Mouse (Mus musculus): ENCODE measurements around the gene Zcchc18. TPM values are rescaled to one million over a fixed set of nuclear protein-coding genes. Genes with fewer than 3 reads are reported as not detected.
"Not testable (repeated sequence)": the region's sequence is repeated elsewhere in the genome, so short reads cannot be mapped to it uniquely, and the experiment has no call there.

The Zcchc18 gene
- polyA plus RNA-seq (2012; rRNA removed) = 0.41 and 0.65 TPM in 2 replicates

- Histone ChIP-seq H3K36me3 (ENCODE audit: control insufficient read depth, insufficient read depth, low read length) (no peaks in the 10 kb centered on the region), H3K27ac (ENCODE audit: control insufficient read depth, insufficient read depth, low read length) (no peak within 1 kb of the TSS), H3K4me1 (replicated peaks; ENCODE audit: control insufficient read depth, insufficient read depth, low read length) (peaks cover 3% of the 10 kb centered on the region; the same call in 1 of the 2 replicates), H3K4me3 (ENCODE audit: control insufficient read depth, insufficient read depth, low read length) (peak within 1 kb of the TSS; percentile 72), H3K27me3 (ENCODE audit: control insufficient read depth, insufficient read depth, low read length) (no peaks in the 10 kb centered on the region)
- no peak for TF ChIP-seq CTCF (IDR thresholded peaks at IDR 0.05; ENCODE audit: borderline replicate concordance, control insufficient read depth, extremely low read depth, insufficient read depth, low read length, poor library complexity)
- no peak for TF ChIP-seq POLR2A (IDR thresholded peaks at IDR 0.05; ENCODE audit: control insufficient read depth, extremely low read depth, insufficient read depth, low read length, poor library complexity)
- DNase-seq = peak; percentile 61
- 2% methylated on average over 20 of the region's 26 CpGs for WGBS
These were observed at the start of gene Zcchc18 for GRCm38 (mm10) chrX:136992978-136993547. Gene Zcchc18, plus strand, starts transcription at chrX:136993155.

- WGBS = 57% methylated on average over 13 of the region's 13 CpGs
- not testable (repeated sequence) for H3K4me3 ChIP-seq (ENCODE audit: control insufficient read depth, insufficient read depth, low read length); H3K27ac ChIP-seq (ENCODE audit: control insufficient read depth, insufficient read depth, low read length); DNase-seq; H3K4me1 ChIP-seq (replicated peaks; ENCODE audit: control insufficient read depth, insufficient read depth, low read length); H3K27me3 ChIP-seq (ENCODE audit: control insufficient read depth, insufficient read depth, low read length); H3K36me3 ChIP-seq (ENCODE audit: control insufficient read depth, insufficient read depth, low read length)
These were observed 35.2 kb upstream of the Zcchc18 start for GRCm38 (mm10) chrX:136957583-136958279.

GRCm38 (mm10) chrX:136958300-136958699 lies 34.7 kb upstream of the Zcchc18 start:
- H3K36me3 ChIP-seq (ENCODE audit: control insufficient read depth, insufficient read depth, low read length); H3K27ac ChIP-seq (ENCODE audit: control insufficient read depth, insufficient read depth, low read length); H3K4me1 ChIP-seq (replicated peaks; ENCODE audit: control insufficient read depth, insufficient read depth, low read length); H3K4me3 ChIP-seq (ENCODE audit: control insufficient read depth, insufficient read depth, low read length); H3K27me3 ChIP-seq (ENCODE audit: control insufficient read depth, insufficient read depth, low read length); DNase-seq: not testable (repeated sequence)
- WGBS = 92% methylated on average over 5 of the region's 5 CpGs

- H3K4me1 ChIP-seq (replicated peaks; ENCODE audit: control insufficient read depth, insufficient read depth, low read length) = no peaks in the 10 kb centered on the region
- TF ChIP-seq POLR2A (IDR thresholded peaks at IDR 0.05; ENCODE audit: control insufficient read depth, extremely low read depth, insufficient read depth, low read length, poor library complexity) (no peak), CTCF (IDR thresholded peaks at IDR 0.05; ENCODE audit: borderline replicate concordance, control insufficient read depth, extremely low read depth, insufficient read depth, low read length, poor library complexity) (no peak)
- no peak for DNase-seq
- no peaks in the 10 kb centered on the region for H3K36me3 ChIP-seq (ENCODE audit: control insufficient read depth, insufficient read depth, low read length)
- H3K27ac ChIP-seq (ENCODE audit: control insufficient read depth, insufficient read depth, low read length) = no peak overlapping the region
- no peaks in the 10 kb centered on the region for H3K27me3 ChIP-seq (ENCODE audit: control insufficient read depth, insufficient read depth, low read length)
- H3K4me3 ChIP-seq (ENCODE audit: control insufficient read depth, insufficient read depth, low read length) = no peak overlapping the region
- 29% methylated on average over 2 of the region's 2 CpGs for WGBS
These were observed 33.3 kb upstream of the Zcchc18 start for GRCm38 (mm10) chrX:136959688-136960087.

GRCm38 (mm10) chrX:136975397-136975796 lies 17.6 kb upstream of the Zcchc18 start, which contains the start of gene Tmsb15b2:
Gene Tmsb15b2, minus strand, starts transcription at chrX:136975497.
- not testable (repeated sequence) for DNase-seq; H3K27me3 ChIP-seq (ENCODE audit: control insufficient read depth, insufficient read depth, low read length); H3K36me3 ChIP-seq (ENCODE audit: control insufficient read depth, insufficient read depth, low read length); H3K27ac ChIP-seq (ENCODE audit: control insufficient read depth, insufficient read depth, low read length); H3K4me1 ChIP-seq (replicated peaks; ENCODE audit: control insufficient read depth, insufficient read depth, low read length)
- peak within 1 kb of the TSS; percentile 99 for H3K4me3 ChIP-seq (ENCODE audit: control insufficient read depth, insufficient read depth, low read length)
- 96% methylated on average over 6 of the region's 6 CpGs for WGBS

- DNase-seq = peak; percentile 69
- Histone ChIP-seq H3K27ac (ENCODE audit: control insufficient read depth, insufficient read depth, low read length) (no peak within 1 kb of the TSS), H3K4me3 (ENCODE audit: control insufficient read depth, insufficient read depth, low read length) (peak within 1 kb of the TSS; percentile 99), H3K36me3 (ENCODE audit: control insufficient read depth, insufficient read depth, low read length) (no peaks in the 10 kb centered on the region), H3K27me3 (ENCODE audit: control insufficient read depth, insufficient read depth, low read length) (no peaks in the 10 kb centered on the region), H3K4me1 (replicated peaks; ENCODE audit: control insufficient read depth, insufficient read depth, low read length) (peaks cover 4% of the 10 kb centered on the region; the same call in 1 of the 2 replicates)
- WGBS = 6% methylated on average over 15 of the region's 15 CpGs
- no peak for TF ChIP-seq CTCF (IDR thresholded peaks at IDR 0.05; ENCODE audit: borderline replicate concordance, control insufficient read depth, extremely low read depth, insufficient read depth, low read length, poor library complexity)
- TF ChIP-seq POLR2A (IDR thresholded peaks at IDR 0.05; ENCODE audit: control insufficient read depth, extremely low read depth, insufficient read depth, low read length, poor library complexity) = no peak
These were observed 16.4 kb upstream of the Zcchc18 start, which contains the start of the genes Tmsb15l and Tmsb15b1 for GRCm38 (mm10) chrX:136976424-136977084. Gene Tmsb15l, minus strand, starts transcription at chrX:136976869. Gene Tmsb15b1, minus strand, starts transcription at chrX:136976874.

GRCm38 (mm10) chrX:136978616-136979015 lies 14.3 kb upstream of the Zcchc18 start:
- Histone ChIP-seq H3K27me3 (ENCODE audit: control insufficient read depth, insufficient read depth, low read length) (no peaks in the 10 kb centered on the region), H3K4me3 (ENCODE audit: control insufficient read depth, insufficient read depth, low read length) (no peak overlapping the region), H3K4me1 (replicated peaks; ENCODE audit: control insufficient read depth, insufficient read depth, low read length) (peaks cover 4% of the 10 kb centered on the region; the same call in 1 of the 2 replicates), H3K36me3 (ENCODE audit: control insufficient read depth, insufficient read depth, low read length) (no peaks in the 10 kb centered on the region), H3K27ac (ENCODE audit: control insufficient read depth, insufficient read depth, low read length) (no peak overlapping the region)
- TF ChIP-seq CTCF (IDR thresholded peaks at IDR 0.05; ENCODE audit: borderline replicate concordance, control insufficient read depth, extremely low read depth, insufficient read depth, low read length, poor library complexity) (no peak), POLR2A (IDR thresholded peaks at IDR 0.05; ENCODE audit: control insufficient read depth, extremely low read depth, insufficient read depth, low read length, poor library complexity) (no peak)
- DNase-seq = no peak
